Mouse (Mus musculus): ENCODE measurements around the gene Prkcb. TPM values are rescaled to one million over a fixed set of nuclear protein-coding genes. Genes with fewer than 3 reads are reported as not detected.

Prkcb gene
- total and polyA plus RNA-seq, 2 experiments from 2014 or later, result 196 to 307 TPM

DNA sequence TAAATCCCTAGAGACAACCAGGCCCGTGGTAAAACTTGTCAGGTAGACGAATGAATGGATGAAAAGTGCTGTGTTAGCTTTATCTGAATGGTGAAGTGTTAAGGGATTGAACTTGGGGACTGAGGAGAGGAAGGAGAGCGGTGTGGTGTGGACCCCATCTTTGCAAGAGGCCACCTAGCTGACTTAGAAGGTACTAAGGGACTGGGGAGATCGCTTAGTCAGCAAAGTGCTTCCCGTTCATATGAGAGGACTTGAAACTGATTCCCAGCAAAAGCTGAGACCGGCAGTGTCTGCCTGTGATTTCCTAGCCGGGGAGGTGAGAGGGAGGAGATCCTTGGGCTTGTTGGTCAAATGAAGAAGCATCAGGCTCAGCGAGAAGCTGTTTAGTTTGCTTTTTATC is 164.1 kb downstream of the Prkcb start:
- ATAC-seq (ENCODE audit: low FRiP score), result no peak
- no peak overlapping the region for H3K9ac ChIP-seq (replicated peaks; ENCODE audit: low read length, poor library complexity, severe bottlenecking)
- 76% methylated on average over 8 of the region's 8 CpGs for WGBS
- no peak overlapping the region for H3K4me3 ChIP-seq (ENCODE audit: low read depth, low read length)
- no peaks in the 10 kb centered on the region for H3K36me3 ChIP-seq (ENCODE audit: insufficient read depth, low read length)
- H3K4me1 ChIP-seq (ENCODE audit: insufficient read depth, low read length), result no peaks in the 10 kb centered on the region
- no peak for DNase-seq (ENCODE audit: low spot score)
- H3K4me2 ChIP-seq (ENCODE audit: low read depth, low read length, poor library complexity, severe bottlenecking), result no peak overlapping the region
- no peak overlapping the region for H3K27ac ChIP-seq (ENCODE audit: low read depth, low read length)
- H3K27me3 ChIP-seq (ENCODE audit: insufficient read depth, low read length), result no peaks in the 10 kb centered on the region
- 0 out of 2 replicates have a peak, but pooled peaks have one; percentile 3 for TF ChIP-seq CTCF (IDR thresholded peaks at IDR 0.05)
- no peaks in the 10 kb centered on the region for H3K9me3 ChIP-seq (ENCODE audit: low read length)

DNA sequence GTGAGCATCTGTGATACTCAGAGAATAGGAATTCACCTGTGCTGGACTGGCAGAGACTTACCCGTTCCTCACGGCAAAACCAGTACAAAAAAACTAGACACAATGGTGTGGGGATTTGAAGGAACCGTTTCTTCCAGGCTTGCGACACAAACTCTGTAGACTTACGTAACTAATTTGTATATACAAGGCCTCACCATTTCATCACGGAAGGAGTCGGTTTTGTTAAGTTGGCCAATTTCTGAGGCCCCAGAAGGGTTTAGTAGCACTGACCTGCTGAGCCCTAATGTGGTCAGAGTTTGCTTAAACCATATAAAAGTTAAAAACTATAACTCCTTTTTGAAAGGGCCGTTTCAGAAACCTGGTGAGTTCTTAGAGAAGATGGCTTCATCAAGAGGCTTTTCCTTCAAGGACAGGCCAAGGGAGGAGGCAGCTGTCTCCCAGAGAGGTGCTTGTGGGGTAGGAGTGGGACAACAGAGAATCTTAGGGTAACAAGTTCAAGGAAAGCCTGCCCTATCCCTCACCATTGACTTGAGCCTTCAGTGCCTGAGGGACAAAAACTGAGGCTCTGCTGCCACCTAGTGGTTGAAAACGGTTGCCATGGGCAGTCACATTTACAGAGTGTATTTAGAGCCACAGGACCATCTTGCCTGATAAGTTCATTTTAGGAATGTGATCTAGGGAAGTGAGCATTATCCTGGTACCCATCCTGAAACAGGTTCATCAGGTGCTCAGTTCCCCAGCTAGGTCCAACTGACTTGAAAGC is 170.8 kb downstream of the Prkcb start:
- WGBS, result 72% methylated on average over 9 of the region's 9 CpGs
- Histone ChIP-seq H3K9ac (replicated peaks; ENCODE audit: low read length, poor library complexity, severe bottlenecking) (no peak overlapping the region), H3K4me3 (ENCODE audit: low read depth, low read length) (no peak overlapping the region), H3K4me1 (ENCODE audit: insufficient read depth, low read length) (no peaks in the 10 kb centered on the region), H3K27me3 (ENCODE audit: insufficient read depth, low read length) (no peaks in the 10 kb centered on the region), H3K9me3 (ENCODE audit: low read length) (no peaks in the 10 kb centered on the region), H3K27ac (ENCODE audit: low read depth, low read length) (no peak overlapping the region), H3K4me2 (ENCODE audit: low read depth, low read length, poor library complexity, severe bottlenecking) (no peak overlapping the region), H3K36me3 (ENCODE audit: insufficient read depth, low read length) (no peaks in the 10 kb centered on the region)
- peak; percentile 98 for TF ChIP-seq CTCF (IDR thresholded peaks at IDR 0.05)
- DNase-seq (ENCODE audit: low spot score) (peak; percentile 91), ATAC-seq (ENCODE audit: low FRiP score) (peak; percentile 58; the same call in 1 of the 2 replicates)

DNA sequence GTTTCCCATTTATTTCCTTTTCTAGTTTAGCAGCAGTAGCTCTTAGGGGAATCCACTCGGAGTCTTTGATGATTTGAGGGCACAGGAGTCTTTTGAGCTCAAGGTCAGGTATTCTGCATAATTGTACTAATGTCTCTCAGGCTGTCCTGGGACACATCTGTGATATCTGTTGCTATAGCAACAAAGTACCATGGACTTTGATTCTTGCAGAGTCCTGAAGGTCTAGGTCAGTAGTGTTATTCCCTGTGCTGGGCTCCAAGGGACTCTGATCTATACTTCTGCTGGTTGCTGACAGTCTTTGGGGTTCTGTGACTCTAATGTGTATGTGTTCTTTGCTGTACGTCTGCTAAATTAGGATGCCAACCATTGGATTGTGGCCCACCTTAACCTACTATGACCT is 171.5 kb downstream of the Prkcb start:
- H3K4me1 ChIP-seq (ENCODE audit: insufficient read depth, low read length), result no peaks in the 10 kb centered on the region
- H3K27me3 ChIP-seq (ENCODE audit: insufficient read depth, low read length), result no peaks in the 10 kb centered on the region
- no peak overlapping the region for H3K27ac ChIP-seq (ENCODE audit: low read depth, low read length)
- H3K4me2 ChIP-seq (ENCODE audit: low read depth, low read length, poor library complexity, severe bottlenecking), result no peak overlapping the region
- ATAC-seq (ENCODE audit: low FRiP score) (peak; percentile 34; the same call in 1 of the 2 replicates), DNase-seq (ENCODE audit: low spot score) (no peak)
- no peaks in the 10 kb centered on the region for H3K9me3 ChIP-seq (ENCODE audit: low read length)
- TF ChIP-seq CTCF (IDR thresholded peaks at IDR 0.05), result no peak
- H3K4me3 ChIP-seq (ENCODE audit: low read depth, low read length), result no peak overlapping the region
- no peak overlapping the region for H3K9ac ChIP-seq (replicated peaks; ENCODE audit: low read length, poor library complexity, severe bottlenecking)
- H3K36me3 ChIP-seq (ENCODE audit: insufficient read depth, low read length), result no peaks in the 10 kb centered on the region
- WGBS, result 51% methylated on average over 2 of the region's 2 CpGs

DNA sequence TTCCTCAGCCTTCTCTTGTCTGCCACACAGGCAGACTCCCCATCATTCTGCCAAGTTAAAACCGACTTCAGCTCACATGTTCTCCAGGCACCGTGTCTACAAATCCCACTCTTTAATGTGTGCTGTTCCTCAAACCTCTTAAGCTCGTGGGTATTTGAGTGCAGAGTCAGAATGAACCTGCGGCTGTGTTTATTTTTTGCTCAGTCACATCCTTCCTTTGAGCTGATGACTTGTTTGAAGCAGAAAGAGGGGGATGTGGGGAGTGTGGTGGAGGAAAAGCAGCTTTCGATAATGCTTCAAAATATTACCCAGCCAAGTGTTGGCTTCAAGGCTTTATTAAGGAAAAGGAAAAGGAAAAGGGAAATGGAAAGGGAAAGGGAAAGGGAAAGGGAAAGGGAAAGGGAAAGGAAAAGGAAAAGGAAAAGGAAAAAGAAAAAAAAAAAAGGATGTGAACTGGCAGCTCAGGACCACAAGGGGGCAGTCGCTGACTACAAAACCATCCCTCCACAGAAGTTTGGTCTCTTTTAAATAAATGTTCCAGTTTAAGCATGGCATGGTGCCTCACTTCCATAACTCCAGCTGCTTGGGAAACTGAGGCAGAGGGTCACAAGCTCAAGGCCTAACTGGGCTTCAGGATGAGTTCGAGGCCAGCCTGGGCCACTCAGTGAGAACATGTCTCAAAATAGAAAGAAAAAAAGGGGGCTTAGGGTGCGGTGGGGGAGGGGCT is 177.4 kb downstream of the Prkcb start:
- WGBS, result 46% methylated on average over 8 of the region's 8 CpGs

DNA sequence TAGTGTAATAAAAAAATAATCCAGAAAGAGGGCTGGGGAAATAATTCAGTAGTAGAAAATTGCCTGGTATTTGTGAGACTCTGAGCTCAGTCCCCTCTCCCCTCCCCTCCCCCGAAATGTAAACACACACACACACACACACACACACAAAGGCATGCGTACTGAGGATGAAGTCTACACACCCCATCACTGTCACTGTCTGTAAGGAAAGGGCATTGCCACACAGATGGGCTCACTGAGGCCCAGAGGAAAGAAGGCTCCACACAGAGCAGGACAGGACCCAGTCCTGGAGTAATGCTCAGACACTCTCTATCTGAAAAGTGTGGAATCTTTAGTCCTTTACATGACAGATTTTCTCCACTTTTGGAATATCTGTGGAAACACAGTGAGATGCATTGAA is 178.2 kb downstream of the Prkcb start:
- H3K36me3 ChIP-seq (ENCODE audit: insufficient read depth, low read length), result no peaks in the 10 kb centered on the region
- H3K27ac ChIP-seq (ENCODE audit: low read depth, low read length), result no peak overlapping the region
- DNase-seq (ENCODE audit: low spot score) (no peak), ATAC-seq (ENCODE audit: low FRiP score) (no peak)
- no peak for TF ChIP-seq CTCF (IDR thresholded peaks at IDR 0.05)
- no peak overlapping the region for H3K4me3 ChIP-seq (ENCODE audit: low read depth, low read length)
- H3K4me2 ChIP-seq (ENCODE audit: low read depth, low read length, poor library complexity, severe bottlenecking), result no peak overlapping the region
- no peaks in the 10 kb centered on the region for H3K4me1 ChIP-seq (ENCODE audit: insufficient read depth, low read length)
- H3K9ac ChIP-seq (replicated peaks; ENCODE audit: low read length, poor library complexity, severe bottlenecking), result no peak overlapping the region
- H3K9me3 ChIP-seq (ENCODE audit: low read length), result no peaks in the 10 kb centered on the region
- H3K27me3 ChIP-seq (ENCODE audit: insufficient read depth, low read length), result no peaks in the 10 kb centered on the region
- WGBS, result 98% methylated on average over 2 of the region's 2 CpGs

More for the DNA sequence above, 177.4 kb downstream of the Prkcb start:
- DNase-seq (ENCODE audit: low spot score) (peak; percentile 49), ATAC-seq (ENCODE audit: low FRiP score) (no peak)
- Histone ChIP-seq H3K4me3 (ENCODE audit: low read depth, low read length) (no peak overlapping the region), H3K27me3 (ENCODE audit: insufficient read depth, low read length) (no peaks in the 10 kb centered on the region), H3K9me3 (ENCODE audit: low read length) (no peaks in the 10 kb centered on the region), H3K4me2 (ENCODE audit: low read depth, low read length, poor library complexity, severe bottlenecking) (no peak overlapping the region), H3K36me3 (ENCODE audit: insufficient read depth, low read length) (no peaks in the 10 kb centered on the region), H3K9ac (replicated peaks; ENCODE audit: low read length, poor library complexity, severe bottlenecking) (no peak overlapping the region), H3K4me1 (ENCODE audit: insufficient read depth, low read length) (no peaks in the 10 kb centered on the region), H3K27ac (ENCODE audit: low read depth, low read length) (no peak overlapping the region)
- TF ChIP-seq CTCF (IDR thresholded peaks at IDR 0.05), result peak; percentile 89

DNA sequence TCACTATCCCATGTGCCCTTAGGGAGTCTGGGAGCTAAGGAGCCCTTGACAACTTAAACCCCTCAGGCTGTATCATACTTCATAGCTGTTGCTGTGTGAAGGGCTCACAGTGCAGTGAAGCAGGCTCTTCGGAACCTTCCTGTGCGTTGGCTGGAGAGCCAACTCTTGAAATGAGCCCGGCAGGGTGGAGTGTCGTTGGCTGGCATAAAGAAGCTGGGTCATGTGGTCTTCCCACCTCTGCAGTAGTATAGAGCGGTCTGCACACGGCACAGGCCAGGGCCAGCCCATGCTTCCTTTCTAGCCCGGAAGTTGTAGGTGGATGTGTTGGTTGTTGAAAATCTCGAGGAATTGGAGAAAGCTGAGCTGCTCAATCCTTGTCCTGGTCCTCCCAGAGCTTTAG is 179.3 kb downstream of the Prkcb start:
- H3K36me3 ChIP-seq (ENCODE audit: insufficient read depth, low read length), result no peaks in the 10 kb centered on the region
- H3K9ac ChIP-seq (replicated peaks; ENCODE audit: low read length, poor library complexity, severe bottlenecking), result no peak overlapping the region
- no peaks in the 10 kb centered on the region for H3K9me3 ChIP-seq (ENCODE audit: low read length)
- TF ChIP-seq CTCF (IDR thresholded peaks at IDR 0.05), result no peak
- no peak overlapping the region for H3K4me3 ChIP-seq (ENCODE audit: low read depth, low read length)
- DNase-seq (ENCODE audit: low spot score), result no peak
- 80% methylated on average over 8 of the region's 8 CpGs for WGBS
- H3K4me2 ChIP-seq (ENCODE audit: low read depth, low read length, poor library complexity, severe bottlenecking), result no peak overlapping the region
- no peaks in the 10 kb centered on the region for H3K4me1 ChIP-seq (ENCODE audit: insufficient read depth, low read length)
- H3K27ac ChIP-seq (ENCODE audit: low read depth, low read length), result no peak overlapping the region
- H3K27me3 ChIP-seq (ENCODE audit: insufficient read depth, low read length), result no peaks in the 10 kb centered on the region
- ATAC-seq (ENCODE audit: low FRiP score), result no peak

All from midbrain, postnatal 0 days (tissue).